7 mouse cellular contexts compared by ENCODE assay signal in the genomic region with DNA sequence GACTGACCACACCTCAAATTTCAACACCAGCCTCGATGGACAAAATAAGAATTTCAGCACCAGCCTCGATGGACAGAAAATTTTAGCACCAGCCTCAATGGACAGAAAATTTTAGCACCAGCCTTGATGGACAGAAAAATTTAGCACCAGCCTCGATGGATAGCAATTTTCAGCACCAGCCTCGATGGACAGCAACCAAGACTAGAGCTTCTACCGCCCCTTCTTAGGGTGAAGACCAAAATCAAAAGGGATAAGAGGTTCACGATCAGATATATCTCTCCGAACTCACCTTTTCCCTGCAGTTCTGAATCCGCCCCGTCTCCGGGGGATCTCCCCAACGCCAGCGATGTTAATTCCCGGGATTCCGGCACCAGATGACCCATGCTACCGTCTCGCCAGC.
DNase-seq lines count a peak whose midpoint lies in the region; ATAC-seq and TF ChIP-seq lines count a peak whose summit lies in the region.
"Not testable (repeated sequence)": the region's sequence is repeated elsewhere in the genome, so short reads cannot be mapped to it uniquely, and the experiment has no call there.

No protein-coding gene starts in this region.

- H3K79me2 ChIP-seq in MEL (ENCODE audit: control insufficient read depth, insufficient read depth, low read length, poor library complexity): not testable (repeated sequence)

- H3K27me3 ChIP-seq in MEL (ENCODE audit: control insufficient read depth in 1 of 2, insufficient read depth in 2 of 2, low read length in 2 of 2); lung, embryonic 14.5 days (ENCODE audit: insufficient read depth, low read length): not testable (repeated sequence)

- not testable (repeated sequence) for TF ChIP-seq RAD21 in MEL (IDR thresholded peaks at IDR 0.05; ENCODE audit: low read depth, low read length)

- not testable (repeated sequence) for H3K4me1 ChIP-seq in MEL (ENCODE audit: control insufficient read depth in 1 of 2, insufficient read depth in 2 of 2, low read length in 2 of 2); lung, embryonic 14.5 days (ENCODE audit: insufficient read depth)

- not testable (repeated sequence) for H3K27ac ChIP-seq in MEL (ENCODE audit: control insufficient read depth, low read depth, low read length); lung, embryonic 14.5 days (ENCODE audit: low read depth)

- not testable (repeated sequence) for ATAC-seq in lung, embryonic 14.5 days (ENCODE audit: insufficient read depth)

- DNase-seq in MEL (ENCODE audit: low read depth, low spot score): peak; percentile 15
- peak; percentile 54 for DNase-seq in ZHBTc4 (ENCODE audit: low read depth, low spot score)
- peak; percentile 27 for DNase-seq in embryo, embryonic 10.5 days (ENCODE audit: low spot score)
- peak; percentile 41 for DNase-seq in forelimb bud, embryonic 11.5 days (ENCODE audit: low read depth, low spot score)
- peak; percentile 45 for DNase-seq in kidney, postnatal 10 days
- DNase-seq in lung, embryonic 14.5 days: peak; percentile 62
- peak; percentile 4 for DNase-seq in ovary, postnatal 36 days (ENCODE audit: low spot score)

- H3K4me3 ChIP-seq in MEL (ENCODE audit: control insufficient read depth in 1 of 2, insufficient read depth in 1 of 2, low read depth in 2 of 2, low read length in 2 of 2); lung, embryonic 14.5 days (ENCODE audit: low read depth, low read length): not testable (repeated sequence)

- H3K9ac ChIP-seq in MEL (ENCODE audit: control insufficient read depth, low read depth, low read length, poor library complexity, severe bottlenecking); lung, embryonic 14.5 days: not testable (repeated sequence)

- H3K4me2 ChIP-seq in lung, embryonic 14.5 days: not testable (repeated sequence)

- H3K9me3 ChIP-seq in MEL (replicated peaks; ENCODE audit: insufficient read depth, low read length); lung, embryonic 14.5 days (ENCODE audit: low read depth, low read length): not testable (repeated sequence)

- not testable (repeated sequence) for TF ChIP-seq POLR2A in MEL (IDR thresholded peaks at IDR 0.05; ENCODE audit: control insufficient read depth in 1 of 2, insufficient read depth in 1 of 2, low read depth in 1 of 2, low read length in 2 of 2, poor library complexity in 1 of 2)

- not testable (repeated sequence) for H3K36me3 ChIP-seq in MEL (ENCODE audit: control insufficient read depth in 1 of 2, insufficient read depth in 2 of 2, low read length in 2 of 2); lung, embryonic 14.5 days (ENCODE audit: insufficient read depth)

- 80% methylated on average over 16 of the region's 16 CpGs for whole genome bisulfite sequencing in lung, embryonic 14.5 days

- TF ChIP-seq CTCF in MEL (IDR thresholded peaks at IDR 0.05 in 2 of 3, conservative IDR thresholded peaks at IDR 0.05 in 1 of 3; ENCODE audit: control insufficient read depth in 1 of 3, insufficient read depth in 1 of 3, low read depth in 2 of 3, low read length in 3 of 3, poor library complexity in 1 of 3, severe bottlenecking in 1 of 3); lung, embryonic 14.5 days (IDR thresholded peaks at IDR 0.05; ENCODE audit: low read depth): not testable (repeated sequence)

- TF ChIP-seq EP300 in MEL (IDR thresholded peaks at IDR 0.05; ENCODE audit: low read depth in 1 of 2, low read length in 2 of 2): not testable (repeated sequence)

Comparison
In these comparisons a context has a peak if more than half of its experiments do, and no peak if none do; other contexts are left out.
1. DNase-seq: peak in every context shown above with its lines; median percentile 62 in lung, embryonic 14.5 days; 54 in ZHBTc4; 45 in kidney, postnatal 10 days; 41 in forelimb bud, embryonic 11.5 days; 27 in embryo, embryonic 10.5 days; 15 in MEL; 4 in ovary, postnatal 36 days.